Mouse (Mus musculus) layer of hippocampus, postnatal 36 days (tissue): ENCODE measurements around the gene Pard3. TPM values are rescaled to one million over a fixed set of nuclear protein-coding genes. Genes with fewer than 3 reads are reported as not detected.
"Not testable (repeated sequence)": the region's sequence is repeated elsewhere in the genome, so short reads cannot be mapped to it uniquely, and the experiment has no call there.

Experiments used
- DNase-seq, 2 experiments: peaks; one replicate each; pipeline ENCODE4 v3.0.0; 2022
- total RNA-seq, 2 experiments: library from RNA; stranded (reverse); gene quantifications; 2 replicates each; pipeline ENCODE4 v1.2.3; 2021

Gene Pard3
- total RNA-seq, 2 experiments from 2014 or later: 19.7 to 32.0 TPM

DNA sequence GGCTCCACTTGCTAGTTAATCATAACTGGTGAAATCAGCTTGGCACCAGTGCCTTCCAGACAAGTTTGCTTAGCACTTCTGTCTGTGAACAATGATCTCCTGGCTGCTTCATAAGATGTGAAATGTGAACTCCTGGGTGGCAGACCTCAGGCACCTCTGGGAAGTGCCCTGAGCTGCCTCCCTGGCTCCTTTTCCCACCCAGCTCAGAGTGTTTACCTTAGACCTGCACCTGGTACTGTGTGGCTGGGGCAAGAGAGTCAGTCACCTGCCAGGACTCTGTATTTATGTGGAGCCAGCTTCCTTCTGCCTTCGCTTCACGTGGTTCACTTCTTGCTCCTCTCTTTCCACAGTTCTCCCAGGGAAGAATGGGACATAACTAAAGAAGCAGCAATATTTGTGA lies 77.3 kb downstream of the Pard3 start:
- DNase-seq: no peak

DNA sequence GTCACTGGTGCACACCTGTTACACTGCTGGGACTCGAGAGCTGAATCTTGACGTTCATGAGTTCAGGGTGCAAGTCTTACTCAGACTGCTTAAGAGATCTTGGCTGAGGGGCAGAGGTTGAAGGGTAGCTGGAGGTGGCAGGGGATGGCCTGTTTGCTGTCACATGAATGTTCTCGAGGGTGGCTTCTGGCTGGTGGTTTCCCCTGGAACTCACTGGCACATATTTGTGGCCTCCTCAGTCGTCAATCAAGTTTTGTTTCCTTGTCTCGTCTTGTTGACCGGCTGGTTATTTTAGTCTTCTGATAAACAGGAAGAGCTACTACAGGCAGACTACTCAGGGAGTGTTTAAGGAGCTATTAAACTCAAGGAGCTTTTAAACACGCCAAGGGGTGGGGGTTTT lies 79.9 kb downstream of the Pard3 start:
- no peak for DNase-seq

DNA sequence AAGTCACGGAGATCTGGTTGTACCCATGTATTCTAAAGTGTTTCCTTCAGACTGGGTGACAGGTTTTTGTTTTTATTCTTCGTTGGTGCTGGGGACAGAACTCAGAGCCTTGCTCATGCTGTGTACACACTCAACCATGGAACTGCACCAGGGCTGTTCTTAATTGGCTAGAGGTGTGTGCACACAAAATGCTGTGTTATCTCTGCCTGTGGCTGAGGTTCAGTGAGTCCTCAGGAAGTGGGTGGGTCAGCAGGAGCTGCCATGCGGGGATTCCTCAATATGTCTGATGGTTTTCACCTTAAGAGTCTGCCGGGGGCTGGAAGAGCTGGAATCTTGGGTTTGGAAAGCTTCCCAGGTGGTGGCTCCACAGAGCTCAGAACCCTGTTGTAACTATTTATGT lies 80.9 kb downstream of the Pard3 start:
- DNase-seq: no peak

DNA sequence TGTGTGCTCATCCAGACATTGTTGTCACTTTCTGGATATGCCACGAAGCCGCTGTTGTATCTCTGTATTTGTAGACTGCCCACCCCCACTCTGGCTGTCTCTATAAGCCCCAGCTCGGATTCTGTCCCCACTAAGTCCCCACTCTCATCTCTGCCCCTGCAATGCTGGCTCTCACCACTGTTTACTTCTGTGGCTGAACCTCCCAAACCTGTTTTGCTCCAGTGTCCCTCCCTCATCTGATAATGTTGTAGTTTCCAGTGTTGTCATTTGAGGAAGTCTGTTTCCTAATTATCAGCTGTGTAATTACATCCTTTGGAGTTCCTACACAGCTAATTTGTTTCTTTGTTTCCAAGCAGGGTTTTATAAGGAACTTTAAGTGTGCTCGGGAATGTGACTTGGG lies 81.4 kb downstream of the Pard3 start:
- DNase-seq: no peak

DNA sequence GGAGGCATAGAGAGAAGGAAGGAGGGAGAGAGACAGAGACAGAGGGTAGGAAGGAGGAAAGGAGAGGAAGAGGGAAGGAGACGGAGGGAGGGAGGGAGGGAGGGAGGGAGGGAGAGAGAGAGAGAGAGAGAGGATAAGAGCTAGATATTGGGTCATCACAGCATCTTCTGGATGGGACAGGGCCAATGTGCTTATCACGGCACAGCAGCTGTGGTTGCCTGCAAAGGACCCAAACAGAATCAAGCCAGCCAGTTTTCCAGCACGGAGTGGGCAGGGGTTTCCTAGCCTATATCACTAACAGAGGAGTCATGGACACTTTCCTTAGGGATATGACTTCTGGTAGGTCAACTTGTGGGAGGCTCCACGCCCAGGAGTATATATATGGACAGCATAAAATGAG lies 82.4 kb downstream of the Pard3 start:
- DNase-seq: no peak

DNA sequence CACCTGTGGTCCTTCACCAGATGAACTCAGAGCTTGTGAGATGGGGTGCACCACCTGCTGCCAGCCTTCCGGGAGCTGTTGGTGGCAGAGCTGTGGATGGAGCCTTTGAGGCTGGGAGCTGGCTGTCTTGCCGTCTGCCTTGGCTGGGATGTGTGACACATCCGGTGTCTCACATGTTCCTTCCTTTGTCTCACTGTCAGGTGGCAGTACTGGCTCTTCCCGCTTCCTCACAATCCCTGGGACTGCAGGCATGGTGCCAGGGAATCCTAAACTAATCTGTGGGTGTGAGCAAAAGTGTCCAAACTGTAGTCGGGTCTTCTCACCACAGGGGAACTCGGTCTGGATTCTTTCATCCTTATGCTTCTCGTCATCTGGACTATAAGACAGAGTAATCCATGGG lies 85.1 kb downstream of the Pard3 start:
- no peak for DNase-seq

DNA sequence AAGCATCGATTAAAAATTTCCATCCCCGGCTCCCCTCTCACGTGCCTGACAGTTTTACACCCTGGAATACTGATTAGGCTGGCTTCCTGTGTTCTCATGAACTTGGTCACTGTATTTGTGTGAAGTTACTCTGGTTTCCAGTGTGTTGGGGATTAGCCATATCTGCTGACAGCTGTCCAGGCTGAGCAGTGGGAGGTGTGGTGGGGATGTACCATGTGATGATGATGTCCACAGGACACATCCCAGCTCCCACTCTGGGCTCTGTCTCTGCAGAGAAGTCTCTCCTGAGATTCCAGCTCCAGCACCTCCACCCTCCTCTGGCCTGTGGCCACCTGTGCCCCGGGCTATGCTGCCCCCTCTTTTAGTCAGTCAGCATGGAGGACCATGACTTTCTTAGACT lies 87.0 kb downstream of the Pard3 start:
- no peak for DNase-seq

DNA sequence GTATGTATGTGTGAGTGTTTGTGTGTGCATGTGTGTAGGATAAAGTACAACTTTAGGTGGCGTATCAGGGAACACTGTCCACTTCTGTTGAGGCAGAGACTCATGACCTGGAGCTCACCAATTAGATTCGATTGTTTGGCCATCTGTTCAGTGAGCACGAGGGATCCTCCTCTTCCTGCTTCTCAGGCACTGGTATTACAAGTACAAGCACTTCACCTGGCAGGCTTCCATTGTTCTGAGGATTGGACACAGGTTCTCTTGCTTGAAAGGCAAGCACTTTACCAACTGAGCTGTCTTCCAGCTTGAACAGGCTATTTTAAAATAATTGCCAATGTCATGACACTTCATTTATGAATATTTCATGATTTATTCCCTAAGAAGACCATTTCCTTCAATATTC lies 88.0 kb downstream of the Pard3 start:
- DNase-seq: no peak

DNA sequence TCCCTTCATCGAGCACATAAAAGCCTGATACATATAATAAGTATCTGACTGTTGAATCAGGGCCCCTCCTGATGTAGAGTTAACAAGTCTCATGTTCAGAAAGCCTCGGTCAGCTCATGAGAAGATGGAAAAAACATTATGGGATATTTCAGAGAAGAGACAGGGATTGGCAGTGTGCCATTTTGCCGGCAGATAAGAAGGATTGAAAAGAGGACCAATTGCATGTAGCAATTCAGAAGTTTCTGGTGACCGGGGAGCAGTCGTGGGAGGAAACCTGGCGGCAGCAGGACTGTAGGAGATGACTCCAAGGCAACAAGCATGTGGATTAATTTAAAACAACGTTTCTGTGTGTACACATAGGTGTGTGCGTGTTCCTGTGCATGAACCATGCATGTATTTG lies 93.4 kb downstream of the Pard3 start:
- DNase-seq: no peak

DNA sequence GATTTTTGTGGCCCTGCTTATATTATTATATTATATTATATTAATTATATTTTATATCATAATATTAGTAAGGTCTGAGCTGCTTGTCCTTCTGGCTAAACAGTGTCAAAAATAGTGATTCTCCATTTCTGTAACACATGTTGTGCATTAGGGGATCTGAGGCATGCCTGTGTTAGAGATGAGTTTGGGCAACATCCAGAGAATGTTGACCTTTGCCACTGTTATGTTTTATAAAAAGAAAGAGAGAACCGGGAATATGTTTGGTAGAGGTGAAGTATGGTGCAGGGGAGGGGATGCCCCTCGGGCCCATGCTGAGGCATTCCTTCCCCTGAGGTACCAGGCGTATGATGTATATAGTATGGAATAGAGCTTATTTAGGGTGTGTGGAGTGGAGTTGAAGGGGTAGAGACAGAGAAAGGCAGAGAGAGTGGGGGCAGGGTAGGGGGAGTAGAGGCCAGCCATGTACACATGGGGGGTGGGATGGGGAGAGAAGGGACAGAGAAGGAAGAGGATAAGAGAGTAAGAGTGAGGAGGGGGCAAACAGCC lies 95.8 kb downstream of the Pard3 start:
- no peak for DNase-seq

DNA sequence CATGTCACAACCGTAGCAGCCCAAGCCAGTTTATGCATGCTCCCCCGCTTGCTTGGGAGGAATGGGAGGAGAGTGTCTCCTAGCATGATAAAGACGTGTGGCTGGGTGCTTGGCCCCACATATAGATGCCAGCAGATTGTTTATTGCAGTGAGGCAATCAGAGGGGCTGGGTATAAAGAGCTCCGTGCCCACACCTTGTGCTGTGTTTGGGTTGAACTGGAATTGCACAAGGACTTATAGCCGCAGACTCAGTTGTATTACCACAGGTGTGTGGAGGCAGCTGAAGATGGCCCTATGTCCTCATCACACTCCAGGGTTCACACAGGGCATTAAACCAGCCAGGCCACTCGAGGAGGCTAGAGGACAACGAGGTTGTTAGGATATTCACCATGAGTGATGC lies 98.2 kb downstream of the Pard3 start:
- DNase-seq: no peak

DNA sequence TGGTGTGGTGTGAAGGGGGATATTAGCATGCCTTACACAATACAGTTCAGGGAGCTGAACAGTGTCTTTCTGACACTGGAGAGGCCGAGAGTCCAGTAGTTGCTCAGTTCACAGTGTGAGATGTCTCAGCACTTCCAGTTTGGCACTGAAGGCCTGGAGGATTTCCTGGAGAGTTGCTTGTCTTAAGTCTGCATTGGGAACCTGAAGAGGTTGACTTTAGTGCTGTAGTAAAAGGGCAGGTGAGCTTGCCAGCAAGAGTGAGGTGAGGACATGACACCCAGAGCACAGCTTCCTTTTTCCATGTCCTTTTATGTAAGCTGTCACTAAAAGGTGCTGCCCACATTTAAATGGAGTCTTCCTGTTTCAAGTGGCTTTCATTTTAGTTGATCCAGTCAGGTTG lies 99.1 kb downstream of the Pard3 start:
- DNase-seq: no peak

DNA sequence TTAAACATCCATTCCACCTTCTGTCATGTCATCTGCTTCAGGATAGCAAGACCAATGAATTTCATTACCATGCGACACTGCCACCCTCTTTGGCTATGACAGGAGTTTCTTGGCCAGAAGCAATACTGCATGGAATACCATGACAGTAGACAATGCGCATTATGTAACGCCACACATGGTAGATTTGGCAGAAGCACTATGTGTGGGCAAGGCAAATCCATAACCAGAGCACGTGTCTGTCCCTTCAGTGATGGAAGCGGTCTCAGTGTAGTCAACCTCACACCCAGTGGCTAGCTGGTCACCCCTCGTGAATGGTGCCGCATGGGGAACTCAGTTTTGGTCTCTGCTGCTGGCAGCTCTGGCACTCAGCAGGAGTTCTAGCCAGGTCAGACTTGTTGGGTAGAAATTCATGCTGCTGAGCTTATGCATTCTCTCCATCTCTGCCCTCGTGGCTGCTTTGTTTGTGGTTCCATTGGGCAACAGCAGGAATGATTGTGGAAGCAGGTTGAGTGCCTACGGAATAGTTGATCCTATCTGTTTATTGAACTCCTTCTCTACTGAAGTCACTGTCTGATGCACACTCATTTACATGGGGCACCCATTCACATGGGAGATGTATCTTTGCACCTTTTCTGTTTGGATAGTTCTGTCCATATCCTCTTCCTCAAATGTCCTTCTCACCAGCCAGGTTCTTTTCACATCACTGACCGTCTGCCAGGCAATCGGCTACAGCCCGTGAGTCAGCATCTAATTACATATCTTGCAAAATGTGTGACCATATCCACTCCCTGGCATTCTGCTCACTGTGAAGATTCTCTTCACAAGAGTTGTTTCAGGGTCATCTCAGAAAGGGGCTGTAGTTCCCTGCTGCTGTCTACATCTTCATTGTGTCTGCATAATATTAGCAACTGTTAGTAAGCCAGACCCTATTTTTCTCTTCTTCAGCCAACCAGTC lies 100.9 kb downstream of the Pard3 start:
- peak in 1 of 2 experiments; percentile 16 for DNase-seq

DNA sequence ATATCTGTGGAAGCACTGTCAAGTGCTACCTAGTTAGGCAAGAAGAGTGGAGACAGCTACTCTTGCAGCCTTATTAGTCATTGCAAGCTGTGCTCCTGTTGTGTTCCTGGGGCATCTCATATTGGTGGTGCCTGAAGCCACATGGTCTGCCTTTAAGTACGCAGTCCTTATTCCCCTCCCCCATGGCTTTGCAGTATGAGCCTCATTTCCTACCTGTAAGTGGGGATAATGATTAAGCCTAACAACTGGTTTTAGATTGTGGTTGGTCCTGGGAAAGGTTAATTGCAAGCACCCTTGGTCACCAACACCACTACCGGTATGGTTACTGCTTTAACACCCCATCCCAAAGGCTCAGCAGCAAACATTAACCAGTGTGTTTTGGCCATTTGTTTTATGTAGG lies 104.8 kb downstream of the Pard3 start:
- DNase-seq: no peak

DNA sequence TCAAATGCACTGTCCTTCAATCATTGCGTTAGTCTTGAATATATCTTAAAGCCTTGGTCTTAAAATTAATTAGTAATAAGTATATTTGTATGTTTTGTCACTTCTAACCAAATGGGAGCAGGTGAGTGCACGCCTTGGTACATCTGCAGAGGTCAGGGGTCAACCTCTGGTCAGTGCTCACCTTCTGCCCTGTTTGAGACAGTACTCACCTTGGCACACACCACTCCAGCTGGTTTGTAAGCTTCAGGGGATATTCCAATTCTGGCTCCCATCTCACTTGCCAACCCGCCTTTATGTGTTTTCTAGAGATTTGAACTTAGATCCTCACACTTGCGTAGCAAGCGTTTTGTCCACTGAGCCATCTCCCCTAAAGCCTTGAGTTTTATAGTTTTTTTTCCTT lies 105.7 kb downstream of the Pard3 start:
- no peak for DNase-seq

DNA sequence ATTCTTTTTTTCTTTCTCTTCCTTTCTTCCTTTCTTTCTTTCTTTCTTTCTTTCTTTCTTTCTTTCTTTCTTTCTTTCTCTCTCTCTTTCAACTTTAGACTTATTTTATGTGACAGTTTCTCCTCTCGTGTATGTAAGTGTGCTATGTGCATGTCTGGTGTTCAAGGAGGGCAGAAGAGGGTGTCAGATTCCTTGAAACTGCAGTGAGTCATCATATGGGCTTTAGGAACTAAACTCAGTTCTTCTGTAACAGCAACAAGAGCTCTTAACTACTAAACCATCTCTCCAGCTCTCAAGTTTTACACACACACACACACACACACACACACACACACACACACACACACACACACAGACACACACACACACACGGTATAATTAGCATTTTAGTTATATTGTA lies 106.7 kb downstream of the Pard3 start:
- not testable (repeated sequence) for DNase-seq

DNA sequence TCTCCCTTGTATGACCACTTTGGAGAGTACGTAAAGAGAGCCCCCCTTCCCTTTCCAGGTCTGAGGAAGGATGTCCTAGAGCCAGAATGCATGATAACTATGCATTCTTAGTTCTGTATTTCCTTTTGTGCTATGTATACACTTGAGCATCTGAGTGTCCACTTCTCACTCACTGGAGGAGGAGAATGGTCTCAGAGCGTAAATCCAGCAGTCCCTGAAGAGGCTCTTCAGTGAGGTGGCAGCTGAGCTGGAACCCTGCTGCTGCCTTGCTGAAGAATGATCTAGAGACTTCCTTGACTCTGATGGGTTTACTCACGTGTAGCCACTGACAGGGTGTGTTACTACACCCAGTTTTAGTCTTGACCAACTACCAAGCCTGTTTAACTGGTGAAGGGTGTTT lies 107.2 kb downstream of the Pard3 start:
- no peak for DNase-seq

DNA sequence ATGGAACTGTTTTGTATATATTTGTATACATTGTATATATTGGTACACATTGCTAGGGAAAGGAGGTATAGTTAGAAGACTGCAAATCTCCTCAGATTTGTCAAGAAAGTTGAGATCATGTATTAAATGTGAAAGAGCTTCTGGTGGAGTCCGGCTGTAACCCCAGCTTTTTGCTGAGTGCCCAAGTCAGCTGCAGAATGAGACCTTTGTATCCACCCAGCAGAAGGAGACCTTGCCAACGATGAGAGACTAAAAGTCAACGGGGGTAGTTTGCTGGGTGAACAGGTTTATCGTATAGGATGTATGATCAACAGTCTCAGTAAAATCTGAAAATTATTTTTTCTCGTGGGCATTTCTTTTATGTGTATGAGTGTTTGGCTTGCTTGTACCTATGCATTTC lies 109.8 kb downstream of the Pard3 start:
- no peak for DNase-seq

DNA sequence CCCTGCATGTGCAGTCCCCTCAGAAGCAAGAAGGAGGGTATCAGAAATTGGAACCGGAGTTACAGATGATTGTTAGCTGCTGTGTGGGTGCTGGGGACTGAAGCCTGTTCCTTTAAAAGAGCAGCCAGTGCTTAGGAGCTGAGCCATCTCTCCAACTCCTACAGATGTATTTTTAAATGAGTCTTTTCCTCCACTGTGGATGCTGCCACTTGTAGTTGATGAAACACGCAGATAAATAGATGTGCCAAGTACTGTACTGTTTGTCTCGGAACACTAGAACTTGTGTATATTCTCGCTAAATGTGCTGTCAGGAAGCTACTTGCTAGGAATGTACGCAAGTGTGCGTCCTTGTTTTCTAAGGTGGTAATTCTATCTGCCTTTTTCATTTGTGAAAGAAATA lies 110.7 kb downstream of the Pard3 start:
- DNase-seq: no peak

DNA sequence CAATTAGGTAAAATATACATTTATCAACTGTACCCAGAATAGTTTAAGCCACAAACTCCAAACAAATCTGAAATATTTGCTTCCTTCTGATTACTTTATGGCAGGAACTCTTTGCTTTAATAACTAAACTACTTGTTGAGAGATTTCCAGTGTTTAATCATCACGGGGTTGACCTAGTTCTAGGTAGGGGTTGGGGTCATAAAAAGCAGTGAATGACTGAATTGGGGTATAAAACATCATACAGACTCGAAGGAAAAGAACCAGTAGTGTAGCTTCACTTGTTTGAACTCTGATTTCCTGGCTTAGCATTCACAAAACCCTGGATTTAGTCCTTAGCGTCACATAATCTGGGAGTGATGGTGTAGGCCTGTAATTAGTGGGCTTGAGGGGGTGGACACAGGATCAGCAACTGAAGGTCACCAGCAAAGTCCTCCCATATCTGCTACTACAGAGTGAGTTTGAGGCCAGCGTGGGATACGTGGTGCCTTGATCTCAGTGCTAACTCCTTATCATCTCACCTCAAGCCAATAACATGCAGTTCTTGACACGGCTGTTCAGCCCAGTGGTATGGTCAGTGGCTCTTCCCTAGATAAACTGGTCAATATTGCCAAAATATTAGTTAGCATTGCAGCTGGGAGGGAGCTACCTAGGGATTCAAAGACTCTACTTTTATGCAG lies 111.6 kb downstream of the Pard3 start:
- DNase-seq: no peak

DNA sequence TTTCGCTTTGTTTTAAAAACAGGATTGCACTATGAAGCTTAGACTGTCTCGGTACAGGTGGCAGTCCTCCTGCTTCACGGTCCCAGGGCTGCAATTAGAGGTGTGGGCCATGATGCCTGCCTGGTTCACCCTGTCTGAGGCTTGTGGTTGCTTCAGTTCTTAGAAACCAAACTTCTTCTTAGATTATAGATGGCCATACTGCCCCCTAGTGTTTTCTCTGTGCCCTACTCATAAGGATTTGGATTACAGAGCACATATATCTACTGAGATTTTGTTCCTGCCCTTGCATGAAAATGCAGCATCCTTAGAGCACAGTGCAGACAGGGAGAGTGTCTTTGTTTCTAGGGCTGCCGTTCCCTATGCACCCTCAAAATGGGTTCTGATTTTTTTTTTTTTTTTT lies 114.9 kb downstream of the Pard3 start:
- no peak for DNase-seq

DNA sequence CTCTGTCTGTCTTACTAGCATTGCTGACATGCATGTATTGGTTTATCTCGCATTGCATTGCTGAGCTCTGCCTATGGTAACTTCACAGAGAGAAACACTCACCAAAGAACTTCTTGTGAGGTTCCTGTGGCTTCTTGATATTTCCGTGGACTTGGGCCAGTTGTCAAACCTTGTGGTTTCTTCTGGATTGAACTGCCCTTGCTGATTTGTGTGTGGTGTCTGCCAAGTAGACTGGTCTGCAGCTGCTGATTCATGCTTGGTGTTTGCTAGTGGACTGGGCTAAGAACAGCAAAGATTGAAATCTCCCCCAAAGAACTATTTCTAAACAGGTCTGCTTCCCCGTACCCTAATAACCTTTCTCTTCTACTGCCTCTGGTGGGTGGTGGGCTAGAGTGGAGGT lies 117.6 kb downstream of the Pard3 start:
- no peak for DNase-seq

DNA sequence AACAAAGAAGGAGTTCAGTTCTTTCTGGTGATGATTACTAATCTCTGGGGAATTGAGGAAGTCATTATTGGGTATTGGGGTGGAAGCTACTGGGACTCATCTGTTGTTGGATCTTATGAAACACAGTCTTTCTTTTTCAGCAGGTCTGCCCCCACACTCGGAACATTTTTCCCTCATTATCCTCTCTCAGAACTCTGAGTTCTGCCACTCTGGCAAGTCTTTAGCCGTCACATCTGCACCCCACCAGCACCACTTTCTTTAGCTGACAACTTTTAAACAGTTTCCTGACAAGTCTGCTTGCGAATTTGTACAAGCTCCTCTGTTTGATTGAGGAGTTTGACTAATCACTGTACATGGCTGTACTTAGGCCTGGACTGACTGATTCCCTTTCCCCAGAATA lies 118.4 kb downstream of the Pard3 start:
- no peak for DNase-seq

DNA sequence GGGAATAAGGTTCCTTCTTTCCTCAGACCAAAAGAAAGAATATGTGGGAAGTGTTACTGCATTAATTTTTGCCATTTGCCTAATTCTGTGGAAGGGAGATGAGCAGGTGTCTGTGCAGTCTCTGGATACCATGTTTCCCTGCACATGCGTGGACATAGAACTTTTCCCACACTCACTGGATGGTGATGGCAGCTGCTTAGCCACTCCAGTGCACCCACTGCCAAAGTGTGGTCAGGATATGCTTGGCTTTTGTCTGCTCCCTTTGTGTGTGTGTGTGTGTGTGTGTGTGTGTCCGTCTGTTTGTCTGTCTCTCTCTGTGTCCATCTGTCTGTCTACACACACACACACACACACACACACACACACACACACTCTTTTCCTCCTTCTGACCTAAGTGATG lies 119.8 kb downstream of the Pard3 start:
- DNase-seq: no peak
